Mouse (Mus musculus) embryonic fibroblast, embryonic 13.5 days (primary cell): Measurements from ENCODE around the gene Rinl.

ENCODE experiments used
- CTCF ChIP-seq: IDR thresholded peaks from 2 replicates; pipeline ENCODE4 v1.5.1; 2011; ENCODE audit warnings: mild to moderate bottlenecking, control low read depth, low read length, moderate library complexity, borderline replicate concordance; ENCODE audit not compliant: insufficient read depth
- POLR2A ChIP-seq: IDR thresholded peaks from 2 replicates; pipeline ENCODE4 v1.6.1; 2011; ENCODE audit warnings: low read depth, mild to moderate bottlenecking, control low read depth, low read length, moderate library complexity

GRCm38 (mm10) chr7:28771867-28772266 is 16.9 kb upstream of the Rinl start:
- TF ChIP-seq POLR2A: no peak
- no peak for TF ChIP-seq CTCF
